Mouse (Mus musculus) bone marrow macrophage, adult 2 months (primary cell): ENCODE measurements around the gene Arel1. TPM values are rescaled to one million over a fixed set of nuclear protein-coding genes. Genes with fewer than 3 reads are reported as not detected.

Experiments used
- H3K27ac ChIP-seq: 2 replicates; pipeline ENCODE4 v1.5.1; 2012; ENCODE audit warnings: low read depth, low read length; ENCODE audit not compliant: insufficient read depth
- H3K4me1 ChIP-seq: 2 replicates; pipeline ENCODE4 v1.6.1; 2012; ENCODE audit warnings: low read length; ENCODE audit not compliant: control insufficient read depth, insufficient read depth
- H3K4me3 ChIP-seq: 2 replicates; pipeline ENCODE4 v1.5.1; 2012; ENCODE audit warnings: mild to moderate bottlenecking, low read length, moderate library complexity; ENCODE audit not compliant: insufficient read depth
- CTCF ChIP-seq: IDR thresholded peaks from 2 replicates; pipeline ENCODE4 v1.5.1; 2012; ENCODE audit warnings: low read depth, mild to moderate bottlenecking, low read length, moderate library complexity
- POLR2A ChIP-seq: IDR thresholded peaks from 2 replicates; pipeline ENCODE4 v1.6.1; 2012; ENCODE audit warnings: mild to moderate bottlenecking, low read depth, low read length, borderline replicate concordance
- polyA plus RNA-seq: library from polyadenylated mRNA; stranded (reverse); fragments of >200 nt; gene quantifications from 2 replicates; pipeline ENCODE4 v1.2.4, GENCODE M21; 2012; ENCODE audit not compliant: missing spikeins, insufficient read depth, insufficient read length

Arel1 gene
- polyA plus RNA-seq, 1 experiment, result 25.3 TPM

- Histone ChIP-seq H3K27ac (no peak overlapping the region), H3K4me3 (no peak overlapping the region), H3K4me1 (no peaks in the 10 kb centered on the region)
- no peak for TF ChIP-seq CTCF
- no peak for TF ChIP-seq POLR2A
Observed at GRCm38 (mm10) chr12:84907627-84908480, 62.8 kb downstream of the Arel1 start.

- no peak for TF ChIP-seq POLR2A
- TF ChIP-seq CTCF, result no peak
- no peaks in the 10 kb centered on the region for H3K4me1 ChIP-seq
- H3K27ac ChIP-seq, result no peak overlapping the region
Observed at GRCm38 (mm10) chr12:84907024-84907626, 63.6 kb downstream of the Arel1 start.

GRCm38 (mm10) chr12:84904399-84904798, 66.3 kb downstream of the Arel1 start:
- no peak overlapping the region for H3K4me3 ChIP-seq
- H3K4me1 ChIP-seq, result no peaks in the 10 kb centered on the region
- H3K27ac ChIP-seq, result no peak overlapping the region
- no peak for TF ChIP-seq POLR2A
- TF ChIP-seq CTCF, result no peak

More at GRCm38 (mm10) chr12:84907024-84907626, 63.6 kb downstream of the Arel1 start:
- no peak overlapping the region for H3K4me3 ChIP-seq

GRCm38 (mm10) chr12:84900317-84900716, 70.4 kb downstream of the Arel1 start:
- no peak overlapping the region for H3K4me3 ChIP-seq
- TF ChIP-seq CTCF (no peak), POLR2A (no peak)
- no peaks in the 10 kb centered on the region for H3K4me1 ChIP-seq
- H3K27ac ChIP-seq, result no peak overlapping the region

- H3K27ac ChIP-seq, result no peak overlapping the region
- no peak for TF ChIP-seq CTCF
- H3K4me1 ChIP-seq, result no peaks in the 10 kb centered on the region
- H3K4me3 ChIP-seq, result no peak overlapping the region
Observed at GRCm38 (mm10) chr12:84897322-84897721, 73.4 kb downstream of the Arel1 start.

GRCm38 (mm10) chr12:84896235-84896634, 74.5 kb downstream of the Arel1 start:
- Histone ChIP-seq H3K4me1 (no peaks in the 10 kb centered on the region), H3K27ac (no peak overlapping the region), H3K4me3 (no peak overlapping the region)
- TF ChIP-seq CTCF (no peak), POLR2A (no peak)

GRCm38 (mm10) chr12:84893648-84894628, 76.8 kb downstream of the Arel1 start:
- Histone ChIP-seq H3K4me1 (no peaks in the 10 kb centered on the region), H3K27ac (no peak overlapping the region), H3K4me3 (no peak overlapping the region)
- no peak for TF ChIP-seq POLR2A
- no peak for TF ChIP-seq CTCF

- Histone ChIP-seq H3K4me3 (no peak overlapping the region), H3K4me1 (no peaks in the 10 kb centered on the region), H3K27ac (no peak overlapping the region)
- TF ChIP-seq CTCF (no peak), POLR2A (no peak)
Observed at GRCm38 (mm10) chr12:84890289-84890688, 80.4 kb downstream of the Arel1 start.

GRCm38 (mm10) chr12:84885107-84885876, 85.4 kb downstream of the Arel1 start:
- no peaks in the 10 kb centered on the region for H3K4me1 ChIP-seq
- H3K27ac ChIP-seq, result no peak overlapping the region
- no peak overlapping the region for H3K4me3 ChIP-seq
- TF ChIP-seq POLR2A, result no peak
- no peak for TF ChIP-seq CTCF
